Mouse (Mus musculus) midbrain, embryonic 11.5 days (tissue): Measurements from ENCODE around the gene Gm28035. TPM values are rescaled to one million over a fixed set of nuclear protein-coding genes. Genes with fewer than 3 reads are reported as not detected.

Experiments
- ATAC-seq: fragments of 200-750 bp; cut with Nextera tagmentation; 2 replicates; pipeline ENCODE4 v1.8.0; 2017; ENCODE audit warnings: moderate TSS enrichment, moderate library complexity; ENCODE audit not compliant: low FRiP score
- DNase-seq: peaks from one replicate; pipeline ENCODE4 v3.0.0; 2015; ENCODE audit warnings: low spot score; ENCODE audit errors: missing footprints
- H3K27ac ChIP-seq: fragments of 300-500 bp; sonication (generic); 2 replicates; pipeline ENCODE4 v1.5.1; 2014; ENCODE audit warnings: low read depth, low read length
- H3K27me3 ChIP-seq: fragments of 300-500 bp; sonication (generic); 2 replicates; pipeline ENCODE4 v1.6.1; 2014; ENCODE audit warnings: mild to moderate bottlenecking, low read length, moderate library complexity, mixed read lengths; ENCODE audit not compliant: control insufficient read depth, insufficient read depth
- H3K36me3 ChIP-seq: fragments of 300-500 bp; sonication (generic); 2 replicates; pipeline ENCODE4 v1.6.1; 2014; ENCODE audit warnings: mild to moderate bottlenecking, low read length, moderate library complexity, mixed read lengths; ENCODE audit not compliant: control insufficient read depth, insufficient read depth
- H3K4me1 ChIP-seq: fragments of 300-500 bp; sonication (generic); 2 replicates; pipeline ENCODE4 v1.6.1; 2014; ENCODE audit warnings: low read length; ENCODE audit not compliant: control insufficient read depth, insufficient read depth
- H3K4me2 ChIP-seq: fragments of 300-500 bp; sonication (generic); 2 replicates; pipeline ENCODE4 v1.6.1; 2014; ENCODE audit warnings: mild to moderate bottlenecking, moderate library complexity
- H3K4me3 ChIP-seq: fragments of 300-500 bp; sonication (generic); 2 replicates; pipeline ENCODE4 v1.5.1; 2014; ENCODE audit warnings: low read depth, low read length
- H3K9ac ChIP-seq: fragments of 300-500 bp; sonication (generic); 2 replicates; pipeline ENCODE4 v1.6.1; 2014; ENCODE audit warnings: low read length
- H3K9me3 ChIP-seq: fragments of 300-500 bp; sonication (generic); 2 replicates; pipeline ENCODE4 v1.6.1; 2016; ENCODE audit warnings: low read length; ENCODE audit not compliant: control insufficient read depth
- WGBS: fragments of 180-500 bp; shearing (Covaris S2); extraction: QIAGEN DNeasy Blood & Tissue Kit; methylation state at CpG from one replicate; pipeline ENCODE4 v1.1.7; 2014; 5-methylcytosine and 5-hydroxymethylcytosine counted together
- polyA plus RNA-seq: library from polyadenylated mRNA; unstranded; fragments of >200 nt; fragmentation: Nextera tagmentation; extraction: Ambion mirVana; gene quantifications from 2 replicates; pipeline ENCODE4 v1.2.1, GENCODE M21; 2014

Gene Gm28035
- polyA plus RNA-seq, 1 experiment from 2014 or later, result 0.05 TPM

GRCm38 (mm10) chr2:30207401-30207800, 33.0 kb upstream of the Gm28035 start:
- peaks cover 12% of the 10 kb centered on the region for H3K4me1 ChIP-seq
- no peak overlapping the region for H3K4me3 ChIP-seq
- ATAC-seq (no peak), DNase-seq (no peak)
- no peak overlapping the region for H3K27ac ChIP-seq
- no peak overlapping the region for H3K4me2 ChIP-seq
- H3K36me3 ChIP-seq, result no peaks in the 10 kb centered on the region
- WGBS, result 87% methylated on average over 4 of the region's 4 CpGs
- H3K27me3 ChIP-seq, result no peaks in the 10 kb centered on the region
- H3K9ac ChIP-seq, result no peak overlapping the region
- no peaks in the 10 kb centered on the region for H3K9me3 ChIP-seq

GRCm38 (mm10) chr2:30207886-30208285, 32.5 kb upstream of the Gm28035 start:
- no peaks in the 10 kb centered on the region for H3K36me3 ChIP-seq
- ATAC-seq (no peak), DNase-seq (no peak)
- H3K9me3 ChIP-seq, result no peaks in the 10 kb centered on the region
- no peak overlapping the region for H3K9ac ChIP-seq
- no peaks in the 10 kb centered on the region for H3K27me3 ChIP-seq
- WGBS, result 70% methylated on average over 5 of the region's 5 CpGs
- H3K4me2 ChIP-seq, result no peak overlapping the region
- no peak overlapping the region for H3K4me3 ChIP-seq
- H3K4me1 ChIP-seq, result peaks cover 12% of the 10 kb centered on the region
- H3K27ac ChIP-seq, result no peak overlapping the region

GRCm38 (mm10) chr2:30211408-30212168, 28.8 kb upstream of the Gm28035 start:
- Histone ChIP-seq H3K27me3 (no peaks in the 10 kb centered on the region), H3K9me3 (no peaks in the 10 kb centered on the region), H3K4me2 (no peak overlapping the region), H3K4me1 (no peaks in the 10 kb centered on the region; the same call in 1 of the 2 replicates), H3K4me3 (no peak overlapping the region), H3K27ac (no peak overlapping the region), H3K9ac (no peak overlapping the region), H3K36me3 (no peaks in the 10 kb centered on the region)
- no peak for ATAC-seq
- 71% methylated on average over 6 of the region's 6 CpGs for WGBS
- DNase-seq, result no peak

- Histone ChIP-seq H3K4me1 (no peaks in the 10 kb centered on the region), H3K4me3 (no peak overlapping the region)
- WGBS, result 78% methylated on average over 4 of the region's 4 CpGs
These were observed 28.2 kb upstream of the Gm28035 start for GRCm38 (mm10) chr2:30212169-30212545.

GRCm38 (mm10) chr2:30212951-30213350, 27.4 kb upstream of the Gm28035 start:
- Histone ChIP-seq H3K4me3 (no peak overlapping the region), H3K4me2 (no peak overlapping the region), H3K36me3 (no peaks in the 10 kb centered on the region), H3K27me3 (no peaks in the 10 kb centered on the region), H3K9ac (no peak overlapping the region), H3K9me3 (no peaks in the 10 kb centered on the region), H3K27ac (no peak overlapping the region), H3K4me1 (no peaks in the 10 kb centered on the region)
- no peak for DNase-seq
- WGBS, result 90% methylated on average over 1 of the region's 1 CpGs
- ATAC-seq, result no peak

More at GRCm38 (mm10) chr2:30212169-30212545, 28.2 kb upstream of the Gm28035 start:
- Histone ChIP-seq H3K36me3 (no peaks in the 10 kb centered on the region), H3K9me3 (no peaks in the 10 kb centered on the region), H3K4me2 (no peak overlapping the region), H3K27me3 (no peaks in the 10 kb centered on the region), H3K27ac (no peak overlapping the region), H3K9ac (no peak overlapping the region)
- DNase-seq, result no peak
- no peak for ATAC-seq

- Histone ChIP-seq H3K36me3 (no peaks in the 10 kb centered on the region), H3K4me3 (no peak overlapping the region), H3K9ac (no peak overlapping the region), H3K4me2 (no peak overlapping the region), H3K27me3 (no peaks in the 10 kb centered on the region), H3K27ac (no peak overlapping the region), H3K4me1 (no peaks in the 10 kb centered on the region), H3K9me3 (no peaks in the 10 kb centered on the region)
- WGBS, result 91% methylated on average over 3 of the region's 3 CpGs
- no peak for ATAC-seq
- no peak for DNase-seq
These were observed 25.6 kb upstream of the Gm28035 start for GRCm38 (mm10) chr2:30214745-30215144.

GRCm38 (mm10) chr2:30215493-30215892, 24.9 kb upstream of the Gm28035 start:
- no peak overlapping the region for H3K9ac ChIP-seq
- ATAC-seq (no peak), DNase-seq (no peak)
- no peaks in the 10 kb centered on the region for H3K9me3 ChIP-seq
- H3K4me3 ChIP-seq, result no peak overlapping the region
- no peaks in the 10 kb centered on the region for H3K27me3 ChIP-seq
- H3K36me3 ChIP-seq, result no peaks in the 10 kb centered on the region
- H3K4me2 ChIP-seq, result no peak overlapping the region
- no peak overlapping the region for H3K27ac ChIP-seq
- WGBS, result 84% methylated on average over 6 of the region's 6 CpGs
- H3K4me1 ChIP-seq, result no peaks in the 10 kb centered on the region

GRCm38 (mm10) chr2:30216293-30216692, 24.1 kb upstream of the Gm28035 start:
- H3K27me3 ChIP-seq, result no peaks in the 10 kb centered on the region
- DNase-seq, result no peak
- no peak overlapping the region for H3K4me3 ChIP-seq
- no peak overlapping the region for H3K9ac ChIP-seq
- WGBS, result 94% methylated on average over 5 of the region's 5 CpGs
- ATAC-seq, result no peak
- H3K36me3 ChIP-seq, result no peaks in the 10 kb centered on the region
- H3K27ac ChIP-seq, result no peak overlapping the region
- no peak overlapping the region for H3K4me2 ChIP-seq
- H3K4me1 ChIP-seq, result no peaks in the 10 kb centered on the region
- no peaks in the 10 kb centered on the region for H3K9me3 ChIP-seq

- DNase-seq (no peak), ATAC-seq (no peak)
- H3K27ac ChIP-seq, result no peak overlapping the region
- H3K9ac ChIP-seq, result no peak overlapping the region
- no peak overlapping the region for H3K4me3 ChIP-seq
- 84% methylated on average over 5 of the region's 5 CpGs for WGBS
- no peaks in the 10 kb centered on the region for H3K27me3 ChIP-seq
- H3K9me3 ChIP-seq, result no peaks in the 10 kb centered on the region
- peaks cover 15% of the 10 kb centered on the region for H3K4me1 ChIP-seq
- peaks cover 4% of the 10 kb centered on the region; the same call in 1 of the 2 replicates for H3K36me3 ChIP-seq
- no peak overlapping the region for H3K4me2 ChIP-seq
These were observed 4.8 kb upstream of the Gm28035 start for GRCm38 (mm10) chr2:30235593-30235992.
